Mouse (Mus musculus): Measurements from ENCODE around the gene Gabrd. TPM values are rescaled to one million over a fixed set of nuclear protein-coding genes. Genes with fewer than 3 reads are reported as not detected.

Gabrd gene
- total and polyA plus RNA-seq, 3 experiments: 0.50 to 1.1 TPM; not detected in 1

DNA sequence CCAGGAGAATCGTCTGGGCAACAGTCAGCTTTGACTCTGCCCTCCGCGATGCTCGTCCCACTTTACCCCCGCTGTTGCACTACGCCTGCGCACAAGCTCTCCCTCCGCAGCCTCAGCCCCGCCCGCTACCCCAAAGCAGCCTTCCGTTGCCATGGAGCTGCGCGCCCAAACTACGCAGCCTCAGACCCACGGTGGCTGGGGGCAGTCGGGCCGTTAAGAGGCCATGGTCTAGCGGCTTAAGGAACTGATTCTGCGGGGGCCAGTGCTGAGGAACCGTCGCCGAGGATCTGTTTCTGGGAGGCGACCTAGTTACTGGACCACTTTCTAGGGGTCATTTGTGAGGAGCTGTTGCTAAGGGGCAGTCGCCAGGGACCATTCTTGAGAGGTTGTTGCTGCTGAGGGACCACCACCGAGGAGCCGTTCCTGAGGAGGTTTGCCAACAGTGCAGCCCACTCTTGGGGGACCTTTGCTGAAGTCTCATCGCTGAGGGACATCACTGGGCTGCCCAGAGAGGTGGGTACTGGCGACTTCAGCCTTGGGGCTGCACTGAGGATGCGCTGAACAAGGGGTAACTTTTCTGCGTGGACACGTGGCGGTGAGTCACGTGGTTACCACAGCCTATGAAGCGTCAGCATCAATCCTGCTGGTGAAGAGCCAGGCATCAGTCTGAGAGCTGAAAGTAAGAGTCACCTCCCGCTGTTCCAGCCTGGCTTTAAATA, 11.3 kb upstream of the Gabrd start, which contains the start of gene Cfap74:
Gene Cfap74, plus strand, starts transcription at position 133 of the 719 bp plus-strand sequence.
- TF ChIP-seq ZKSCAN1 (IDR thresholded peaks at IDR 0.05; ENCODE audit: low read depth, low read length) (no peak), KAT2A (conservative IDR thresholded peaks at IDR 0.05; ENCODE audit: low read depth, low read length) (no peak), TCF12 (IDR thresholded peaks at IDR 0.05; ENCODE audit: low read depth, low read length) (no peak)
- Histone ChIP-seq H3K4me1 (ENCODE audit: control insufficient read depth in 1 of 2, insufficient read depth in 2 of 2, low read length in 2 of 2) (no peaks in the 10 kb centered on the region), H3K36me3 (ENCODE audit: control insufficient read depth in 1 of 2, insufficient read depth in 2 of 2, low read length in 2 of 2) (no peaks in the 10 kb centered on the region), H3K4me3 (ENCODE audit: control insufficient read depth in 1 of 2, insufficient read depth in 1 of 2, low read depth in 2 of 2, low read length in 2 of 2) (no peak within 1 kb of the TSS), H3K9ac (ENCODE audit: control insufficient read depth, low read depth, low read length, poor library complexity, severe bottlenecking) (no peak within 1 kb of the TSS), H3K27me3 (ENCODE audit: control insufficient read depth in 1 of 2, insufficient read depth in 2 of 2, low read length in 2 of 2) (no peaks in the 10 kb centered on the region), H3K79me2 (ENCODE audit: control insufficient read depth, insufficient read depth, low read length, poor library complexity) (no peaks in the 10 kb centered on the region), H3K27ac (ENCODE audit: control insufficient read depth, low read depth, low read length) (no peak within 1 kb of the TSS), H3K9me3 (replicated peaks; ENCODE audit: insufficient read depth, low read length) (no peaks in the 10 kb centered on the region)
- no peak for DNase-seq (ENCODE audit: low read depth, low spot score)

DNA sequence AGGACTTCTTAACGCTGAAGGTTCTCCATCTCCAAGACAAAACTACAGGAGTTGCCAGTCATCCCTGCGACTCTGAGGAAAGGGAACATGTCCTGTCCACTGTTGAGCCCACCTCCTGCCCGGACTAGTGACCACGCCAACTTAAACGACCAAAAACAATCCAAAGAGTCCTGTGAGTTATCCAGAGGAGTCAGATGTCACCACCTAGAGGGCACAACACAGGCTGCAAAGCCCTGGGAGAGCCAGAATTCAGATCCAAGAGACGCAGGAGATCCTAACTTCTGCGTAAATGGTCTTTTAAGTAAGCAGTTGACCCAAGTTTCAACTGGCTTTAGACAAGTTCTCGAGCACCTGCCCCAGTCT, 10.8 kb upstream of the Gabrd start:
- no peak for DNase-seq (ENCODE audit: low read depth, low spot score)
- Histone ChIP-seq H3K36me3 (ENCODE audit: control insufficient read depth in 1 of 2, insufficient read depth in 2 of 2, low read length in 2 of 2) (no peaks in the 10 kb centered on the region), H3K27me3 (ENCODE audit: control insufficient read depth in 1 of 2, insufficient read depth in 2 of 2, low read length in 2 of 2) (no peaks in the 10 kb centered on the region), H3K27ac (ENCODE audit: control insufficient read depth, low read depth, low read length) (no peak overlapping the region), H3K9me3 (replicated peaks; ENCODE audit: insufficient read depth, low read length) (no peaks in the 10 kb centered on the region), H3K4me1 (ENCODE audit: control insufficient read depth in 1 of 2, insufficient read depth in 2 of 2, low read length in 2 of 2) (no peaks in the 10 kb centered on the region), H3K79me2 (ENCODE audit: control insufficient read depth, insufficient read depth, low read length, poor library complexity) (no peaks in the 10 kb centered on the region), H3K9ac (ENCODE audit: control insufficient read depth, low read depth, low read length, poor library complexity, severe bottlenecking) (no peak overlapping the region), H3K4me3 (ENCODE audit: control insufficient read depth in 1 of 2, insufficient read depth in 1 of 2, low read depth in 2 of 2, low read length in 2 of 2) (no peak overlapping the region)
- no peak for TF ChIP-seq POLR2AphosphoS2 (IDR thresholded peaks at IDR 0.05; ENCODE audit: low read length)
- TF ChIP-seq ELF1 (IDR thresholded peaks at IDR 0.05; ENCODE audit: low read depth, low read length): no peak
- TF ChIP-seq BHLHE40 (IDR thresholded peaks at IDR 0.05; ENCODE audit: borderline replicate concordance, low read depth, low read length): no peak
- TF ChIP-seq TCF12 (IDR thresholded peaks at IDR 0.05; ENCODE audit: low read depth, low read length): no peak
- no peak for TF ChIP-seq RAD21 (IDR thresholded peaks at IDR 0.05; ENCODE audit: low read depth, low read length)
- no peak for TF ChIP-seq MEF2A (IDR thresholded peaks at IDR 0.05; ENCODE audit: extremely low read depth, insufficient replicate concordance, low read depth, low read length, poor library complexity, severe bottlenecking)
- no peak for TF ChIP-seq MAX (IDR thresholded peaks at IDR 0.05; ENCODE audit: low read length)
- TF ChIP-seq KAT2A (conservative IDR thresholded peaks at IDR 0.05; ENCODE audit: low read depth, low read length): no peak

DNA sequence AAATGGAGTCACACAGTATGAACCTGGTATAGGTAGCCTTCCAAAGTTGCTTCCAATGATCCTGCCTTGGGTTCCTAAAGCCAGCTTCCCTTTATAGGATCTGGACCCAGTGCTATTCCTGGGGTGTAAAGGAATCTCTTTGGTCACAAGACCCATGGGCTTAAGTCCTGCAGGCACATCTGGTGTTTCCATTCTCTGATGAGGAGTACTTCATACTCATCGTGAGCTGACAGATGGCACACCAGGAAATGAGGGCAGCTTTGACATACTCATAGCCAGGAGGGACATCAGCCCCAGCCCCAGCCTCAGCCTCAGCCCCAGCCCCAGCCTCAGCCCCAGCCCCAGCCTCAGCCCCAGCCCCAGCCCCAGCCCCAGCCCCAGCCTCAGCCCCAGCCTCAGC, 4.6 kb upstream of the Gabrd start:
- Histone ChIP-seq H3K27me3 (ENCODE audit: control insufficient read depth in 1 of 2, insufficient read depth in 2 of 2, low read length in 2 of 2) (no peaks in the 10 kb centered on the region), H3K4me3 (ENCODE audit: control insufficient read depth in 1 of 2, insufficient read depth in 1 of 2, low read depth in 2 of 2, low read length in 2 of 2) (no peak overlapping the region), H3K9me3 (replicated peaks; ENCODE audit: insufficient read depth, low read length) (no peaks in the 10 kb centered on the region), H3K36me3 (ENCODE audit: control insufficient read depth in 1 of 2, insufficient read depth in 2 of 2, low read length in 2 of 2) (no peaks in the 10 kb centered on the region), H3K27ac (ENCODE audit: control insufficient read depth, low read depth, low read length) (no peak overlapping the region), H3K9ac (ENCODE audit: control insufficient read depth, low read depth, low read length, poor library complexity, severe bottlenecking) (no peak overlapping the region), H3K79me2 (ENCODE audit: control insufficient read depth, insufficient read depth, low read length, poor library complexity) (no peaks in the 10 kb centered on the region), H3K4me1 (ENCODE audit: control insufficient read depth in 1 of 2, insufficient read depth in 2 of 2, low read length in 2 of 2) (no peaks in the 10 kb centered on the region)
- TF ChIP-seq JUND (IDR thresholded peaks at IDR 0.05; ENCODE audit: low read depth, low read length) (no peak), MYC (IDR thresholded peaks at IDR 0.05; ENCODE audit: low read depth, low read length) (no peak), TBP (IDR thresholded peaks at IDR 0.05; ENCODE audit: low read depth, low read length) (no peak), MAZ (IDR thresholded peaks at IDR 0.05; ENCODE audit: low read depth, low read length) (no peak), SIN3A (IDR thresholded peaks at IDR 0.05; ENCODE audit: low read length) (no peak), NRF1 (IDR thresholded peaks at IDR 0.05; ENCODE audit: insufficient read depth, low read depth, low read length, poor library complexity, severe bottlenecking) (no peak), MXI1 (IDR thresholded peaks at IDR 0.05; ENCODE audit: low read depth, low read length) (no peak), GABPA (IDR thresholded peaks at IDR 0.05; ENCODE audit: low read depth, low read length) (no peak), EP300 (IDR thresholded peaks at IDR 0.05; ENCODE audit: low read depth in 1 of 2, low read length in 2 of 2) (no peak), ELF1 (IDR thresholded peaks at IDR 0.05; ENCODE audit: low read depth, low read length) (no peak), ZNF384 (IDR thresholded peaks at IDR 0.05; ENCODE audit: low read depth, low read length) (no peak), CTCF (IDR thresholded peaks at IDR 0.05 in 2 of 3, conservative IDR thresholded peaks at IDR 0.05 in 1 of 3; ENCODE audit: control insufficient read depth in 1 of 3, insufficient read depth in 1 of 3, low read depth in 2 of 3, low read length in 3 of 3, poor library complexity in 1 of 3, severe bottlenecking in 1 of 3) (no peak), RCOR1 (IDR thresholded peaks at IDR 0.05; ENCODE audit: low read depth, low read length) (no peak), ZMIZ1 (IDR thresholded peaks at IDR 0.05; ENCODE audit: low read depth, low read length) (no peak), HCFC1 (IDR thresholded peaks at IDR 0.05; ENCODE audit: low read depth, low read length) (no peak), RAD21 (IDR thresholded peaks at IDR 0.05; ENCODE audit: low read depth, low read length) (no peak), MAX (IDR thresholded peaks at IDR 0.05; ENCODE audit: low read length) (no peak), MEF2A (IDR thresholded peaks at IDR 0.05; ENCODE audit: extremely low read depth, insufficient replicate concordance, low read depth, low read length, poor library complexity, severe bottlenecking) (no peak), TCF12 (IDR thresholded peaks at IDR 0.05; ENCODE audit: low read depth, low read length) (no peak)
- no peak for DNase-seq (ENCODE audit: low read depth, low spot score)

All from MEL (cell line).